Mouse (Mus musculus) erythroblast, embryonic 14.5 days (primary cell): ENCODE results near the gene Rgr. TPM values are rescaled to one million over a fixed set of nuclear protein-coding genes. Genes with fewer than 3 reads are reported as not detected.

Source experiments
- H3K27me3 ChIP-seq: 2 replicates; pipeline ENCODE4 v1.6.1; 2012; ENCODE audit warnings: inconsistent platforms; ENCODE audit not compliant: control insufficient read depth
- H3K36me3 ChIP-seq: 2 replicates; pipeline ENCODE4 v1.6.1; 2012; ENCODE audit warnings: mild to moderate bottlenecking, inconsistent platforms; ENCODE audit not compliant: control insufficient read depth
- H3K4me1 ChIP-seq: 2 replicates; pipeline ENCODE4 v1.6.1; 2012; ENCODE audit warnings: inconsistent platforms; ENCODE audit not compliant: control insufficient read depth
- H3K4me3 ChIP-seq: replicated peaks from 2 replicates; pipeline ENCODE3; 2012; ENCODE audit warnings: moderate library complexity, mild to moderate bottlenecking, inconsistent platforms
- H3K9me3 ChIP-seq: 2 replicates; pipeline ENCODE4 v1.6.1; 2012; ENCODE audit warnings: low read length, inconsistent platforms, mixed read lengths; ENCODE audit not compliant: control insufficient read depth
- GATA1 ChIP-seq: IDR thresholded peaks from 2 replicates; pipeline ENCODE4 v1.6.1; 2012; ENCODE audit warnings: low read length, inconsistent platforms, mixed read lengths
- TAL1 ChIP-seq: IDR thresholded peaks from 3 replicates; pipeline ENCODE4 v1.6.1; 2012; ENCODE audit warnings: low read length, inconsistent platforms, mixed read lengths
- polyA plus RNA-seq: library from polyadenylated mRNA; stranded (reverse); fragments of >175 nt; gene quantifications from 2 replicates; pipeline ENCODE4 v1.2.3, GENCODE M21; 2012

Gene Rgr
- polyA plus RNA-seq, 1 experiment, result not detected

DNA sequence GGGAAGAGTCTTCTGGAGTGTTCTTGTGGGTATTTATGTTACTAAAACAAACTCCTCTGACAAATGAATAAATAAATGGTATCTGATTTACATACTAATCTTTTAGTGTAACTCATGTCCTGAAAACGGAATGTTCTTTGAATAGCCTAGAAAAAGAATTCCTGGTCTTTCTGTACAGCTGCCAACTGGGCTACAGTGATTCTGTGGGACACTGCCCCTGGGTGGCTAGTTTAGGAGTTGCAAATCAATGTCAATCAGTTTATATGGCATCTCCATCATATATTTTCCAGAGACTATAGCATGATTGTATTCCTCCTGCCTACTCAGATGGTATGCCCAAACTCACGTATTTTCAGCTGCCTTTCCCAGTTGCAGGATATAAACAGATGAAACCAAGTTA lies 16.1 kb upstream of the Rgr start:
- no peak overlapping the region for H3K4me3 ChIP-seq
- TF ChIP-seq TAL1, result no peak
- TF ChIP-seq GATA1, result no peak
- H3K9me3 ChIP-seq, result peaks cover 3% of the 10 kb centered on the region; the same call in 1 of the 2 replicates
- H3K4me1 ChIP-seq, result no peaks in the 10 kb centered on the region
- no peaks in the 10 kb centered on the region for H3K36me3 ChIP-seq
- no peaks in the 10 kb centered on the region for H3K27me3 ChIP-seq

DNA sequence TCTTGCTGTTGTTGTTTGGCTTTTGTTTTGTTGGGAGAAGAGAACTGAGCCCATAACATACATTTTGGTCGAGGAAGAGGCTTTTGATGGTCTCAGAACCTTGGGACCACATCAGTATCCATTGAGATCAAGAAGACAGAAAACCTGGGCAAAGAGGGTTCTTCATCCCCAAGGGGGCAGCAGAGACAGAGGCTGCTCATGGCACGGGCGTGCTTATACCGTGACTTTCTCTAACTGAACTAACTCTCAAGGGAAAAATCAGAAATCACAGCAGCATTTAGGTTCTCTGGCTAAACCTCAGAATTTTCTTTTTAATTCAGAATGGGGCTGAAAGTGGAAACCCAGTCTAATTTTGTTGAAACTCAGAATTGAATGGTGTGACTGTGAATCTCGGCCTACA lies 14.3 kb downstream of the Rgr start:
- no peaks in the 10 kb centered on the region for H3K27me3 ChIP-seq
- no peaks in the 10 kb centered on the region for H3K4me1 ChIP-seq
- H3K36me3 ChIP-seq, result no peaks in the 10 kb centered on the region
- TF ChIP-seq GATA1, result no peak
- TF ChIP-seq TAL1, result no peak
- H3K4me3 ChIP-seq, result no peak overlapping the region
- no peaks in the 10 kb centered on the region for H3K9me3 ChIP-seq

DNA sequence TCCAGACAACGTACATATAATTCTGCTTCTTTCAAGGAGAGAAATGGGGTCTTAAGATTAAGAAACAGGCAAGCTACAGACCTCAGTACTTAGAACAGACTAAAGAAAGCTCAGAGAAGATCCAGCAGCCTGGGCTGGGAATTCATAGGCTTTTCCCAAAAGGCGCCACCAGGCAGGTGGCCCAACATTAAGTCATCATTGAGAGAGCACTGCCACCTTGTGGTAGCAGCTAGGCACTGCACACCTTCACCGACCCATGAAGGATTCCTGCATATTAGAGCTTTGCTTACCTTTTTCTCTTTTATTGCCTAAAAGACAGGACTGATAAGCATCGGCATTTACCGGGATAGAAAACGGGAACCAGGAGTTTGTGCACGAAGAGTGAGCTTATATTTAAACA lies 15.5 kb downstream of the Rgr start:
- Histone ChIP-seq H3K9me3 (no peaks in the 10 kb centered on the region), H3K36me3 (no peaks in the 10 kb centered on the region), H3K4me3 (no peak overlapping the region), H3K4me1 (no peaks in the 10 kb centered on the region), H3K27me3 (no peaks in the 10 kb centered on the region)
- TF ChIP-seq TAL1, result no peak
- TF ChIP-seq GATA1, result no peak

DNA sequence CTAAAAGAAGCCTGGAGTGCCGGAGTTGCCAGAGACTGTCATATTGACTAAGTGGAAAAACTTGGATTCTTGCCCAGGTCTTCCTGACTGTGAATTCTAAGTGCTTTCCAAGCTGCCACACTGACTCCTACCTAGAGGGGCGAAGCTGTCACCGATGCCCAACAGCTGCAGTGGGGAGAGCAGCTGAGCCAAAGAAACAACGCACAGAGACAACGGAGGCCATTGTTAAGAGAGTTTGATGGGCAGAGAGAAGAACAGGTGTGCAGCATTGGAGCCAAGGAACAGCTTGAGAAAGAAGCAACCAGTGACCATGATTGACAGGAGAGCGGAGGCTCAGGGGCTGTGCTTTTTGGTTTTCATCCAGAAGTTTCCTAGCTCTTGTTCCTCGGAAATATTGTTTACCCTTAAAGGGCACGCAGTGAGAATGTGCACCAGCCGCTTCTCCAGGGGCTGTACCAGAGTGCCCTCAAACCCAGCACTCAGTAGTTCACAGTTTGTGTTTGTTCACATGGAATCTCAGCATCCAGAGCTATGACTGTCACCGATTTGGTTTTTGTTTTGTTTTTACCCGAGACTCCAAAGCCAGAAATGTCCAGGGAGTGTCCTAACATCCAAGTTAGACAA lies 16.2 kb downstream of the Rgr start:
- H3K4me1 ChIP-seq, result no peaks in the 10 kb centered on the region
- TF ChIP-seq TAL1 (no peak), GATA1 (no peak)
- no peaks in the 10 kb centered on the region for H3K9me3 ChIP-seq
- H3K4me3 ChIP-seq, result no peak overlapping the region
- H3K36me3 ChIP-seq, result no peaks in the 10 kb centered on the region
- no peaks in the 10 kb centered on the region for H3K27me3 ChIP-seq

DNA sequence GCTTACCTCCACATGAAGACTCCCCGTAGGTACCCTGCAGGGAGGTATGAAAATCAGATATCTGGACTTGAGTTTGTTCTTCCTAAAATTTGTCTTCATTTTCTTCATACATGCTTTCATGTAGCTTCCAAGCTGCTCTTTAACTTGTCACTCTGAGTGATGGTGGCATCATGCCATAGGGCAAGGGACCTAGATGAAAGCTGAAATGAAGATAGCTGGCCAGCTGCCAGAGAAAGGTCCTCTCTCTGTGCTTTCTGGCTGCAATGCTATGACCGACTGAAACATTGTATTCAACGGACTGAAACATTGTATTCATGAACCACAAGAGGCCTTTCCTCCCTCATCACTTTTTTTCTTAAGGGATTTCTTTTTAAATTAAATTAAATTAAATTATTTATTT lies 20.2 kb downstream of the Rgr start:
- Histone ChIP-seq H3K4me1 (no peaks in the 10 kb centered on the region), H3K27me3 (no peaks in the 10 kb centered on the region), H3K4me3 (no peak overlapping the region), H3K9me3 (no peaks in the 10 kb centered on the region), H3K36me3 (no peaks in the 10 kb centered on the region)
- TF ChIP-seq TAL1, result no peak
- TF ChIP-seq GATA1, result no peak

DNA sequence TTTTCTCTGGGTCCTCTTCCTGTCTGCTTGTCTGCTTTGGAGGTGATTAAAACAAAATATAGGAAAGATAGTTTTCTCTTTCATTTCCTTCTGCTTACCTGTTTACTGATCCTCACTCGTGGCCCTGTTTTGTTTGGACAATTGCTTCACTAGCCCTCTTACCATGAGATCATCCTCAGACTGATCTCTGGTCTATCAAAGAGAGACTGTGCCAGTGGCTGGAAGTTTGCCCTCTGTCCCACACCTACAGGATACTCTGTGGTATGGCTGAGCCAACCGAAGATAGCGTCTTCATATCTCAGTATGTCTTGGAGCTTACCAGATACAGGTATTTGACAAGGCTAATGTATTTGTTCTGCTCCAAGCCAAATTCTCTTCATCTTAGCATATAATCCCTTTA lies 20.8 kb downstream of the Rgr start:
- TF ChIP-seq TAL1 (no peak), GATA1 (no peak)
- Histone ChIP-seq H3K9me3 (no peaks in the 10 kb centered on the region), H3K36me3 (no peaks in the 10 kb centered on the region), H3K27me3 (no peaks in the 10 kb centered on the region), H3K4me1 (no peaks in the 10 kb centered on the region), H3K4me3 (no peak overlapping the region)

DNA sequence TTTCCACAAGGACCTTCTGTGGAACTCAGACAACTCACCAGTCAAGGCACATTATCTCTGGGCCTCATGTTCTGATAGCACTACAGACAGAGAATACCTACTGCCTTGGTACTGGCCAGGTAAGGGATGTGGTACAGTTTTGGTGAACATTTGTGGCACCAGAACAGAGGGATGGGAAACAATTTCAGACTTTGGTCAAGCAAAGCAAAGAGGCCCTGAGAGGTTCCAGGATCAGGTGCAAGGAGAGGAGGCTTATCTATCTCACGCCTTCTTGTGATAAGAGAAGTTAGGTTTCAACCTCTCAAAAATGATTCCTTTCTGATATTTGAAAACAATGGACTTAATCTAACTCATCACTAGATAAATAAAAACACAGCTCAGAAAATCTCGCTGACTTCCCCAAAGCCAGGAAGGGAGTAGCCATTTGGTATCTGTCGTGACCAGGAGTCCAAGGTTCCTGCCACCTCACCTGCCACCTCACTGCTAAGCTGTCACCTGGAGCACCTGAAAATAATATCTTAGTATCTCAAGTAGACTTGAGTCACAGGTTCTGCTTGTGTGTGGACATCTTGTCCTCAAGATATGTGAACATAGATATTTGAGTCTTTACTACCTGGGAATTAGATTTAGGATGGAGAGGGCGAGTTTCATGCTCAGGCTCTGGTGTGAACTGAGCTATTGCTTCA lies 21.4 kb downstream of the Rgr start:
- Histone ChIP-seq H3K27me3 (no peaks in the 10 kb centered on the region), H3K9me3 (no peaks in the 10 kb centered on the region), H3K36me3 (no peaks in the 10 kb centered on the region), H3K4me3 (no peak overlapping the region), H3K4me1 (no peaks in the 10 kb centered on the region)
- TF ChIP-seq GATA1 (no peak), TAL1 (no peak)

DNA sequence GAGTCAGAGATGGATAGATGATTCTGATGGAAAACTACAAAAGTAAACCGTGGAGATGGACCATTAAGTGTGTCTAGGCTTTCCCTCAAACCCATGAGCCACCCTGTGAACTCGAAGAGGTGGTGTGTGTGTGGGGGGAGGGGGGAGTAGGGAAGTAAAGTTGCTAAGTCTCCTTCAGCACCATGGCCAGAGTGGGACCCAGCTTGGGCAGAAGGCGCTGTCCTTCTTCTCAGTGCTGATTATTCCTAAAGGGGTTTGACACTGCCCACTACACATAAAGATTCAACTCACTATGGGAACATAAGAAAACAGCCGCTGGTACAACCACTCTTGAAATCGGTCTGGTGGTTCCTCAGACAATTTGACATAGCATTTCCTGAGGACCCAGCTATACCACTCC lies 32.9 kb downstream of the Rgr start:
- Histone ChIP-seq H3K9me3 (no peaks in the 10 kb centered on the region), H3K36me3 (no peaks in the 10 kb centered on the region), H3K4me1 (no peaks in the 10 kb centered on the region), H3K27me3 (no peaks in the 10 kb centered on the region), H3K4me3 (no peak overlapping the region)
- TF ChIP-seq TAL1 (no peak), GATA1 (no peak)

DNA sequence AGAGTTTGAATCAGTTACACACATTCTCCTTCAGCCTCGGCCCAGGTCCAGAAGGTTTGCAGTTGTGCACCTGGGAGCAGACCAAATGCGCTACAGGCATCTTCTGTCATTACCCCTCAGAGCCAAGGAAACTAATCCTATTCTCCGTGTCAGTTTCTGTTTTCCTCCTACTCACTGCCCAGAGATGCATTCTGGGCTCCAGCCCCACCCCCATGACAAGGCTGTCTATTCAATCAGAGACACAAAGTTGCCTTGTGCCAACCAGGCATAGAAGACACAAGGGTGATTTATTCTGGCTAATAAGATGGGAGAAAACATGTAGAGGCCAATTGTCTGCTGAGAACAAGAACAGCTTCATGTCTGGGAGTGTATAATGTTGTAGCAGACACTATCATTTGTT lies 35.1 kb downstream of the Rgr start:
- TF ChIP-seq TAL1, result no peak
- no peak for TF ChIP-seq GATA1
- Histone ChIP-seq H3K27me3 (no peaks in the 10 kb centered on the region), H3K9me3 (no peaks in the 10 kb centered on the region), H3K36me3 (no peaks in the 10 kb centered on the region), H3K4me3 (no peak overlapping the region), H3K4me1 (no peaks in the 10 kb centered on the region)
